In genomic region chr12:77000705-77001284, GRCm38 (mm10) we compare ENCODE assay signal across 8 mouse cellular contexts. TPM values are rescaled to one million over a fixed set of nuclear protein-coding genes. Genes with fewer than 3 reads are reported as not detected.
A peak's percentile ranks its signal among the peaks of the same experiment; 100 is the strongest.
DNase-seq lines count a peak whose midpoint lies in the region; ATAC-seq lines count a peak whose summit lies in the region.

No protein-coding gene starts in this region.

- no peak overlapping the region for H3K4me3 ChIP-seq in embryonic facial prominence, embryonic 13.5 days
- no peak overlapping the region for H3K4me3 ChIP-seq in hindbrain, embryonic 14.5 days (replicated peaks; ENCODE audit: low read length)
- H3K4me3 ChIP-seq in liver, embryonic 11.5 days (ENCODE audit: low read depth, low read length) = no peak overlapping the region
- H3K4me3 ChIP-seq in neural tube, embryonic 12.5 days = no peak overlapping the region

- no peak overlapping the region for H3K4me2 ChIP-seq in embryonic facial prominence, embryonic 13.5 days
- H3K4me2 ChIP-seq in hindbrain, embryonic 14.5 days (replicated peaks) = no peak overlapping the region
- no peak overlapping the region for H3K4me2 ChIP-seq in liver, embryonic 11.5 days
- H3K4me2 ChIP-seq in neural tube, embryonic 12.5 days (replicated peaks) = no peak overlapping the region

- H3K9ac ChIP-seq in embryonic facial prominence, embryonic 13.5 days = no peak overlapping the region
- H3K9ac ChIP-seq in hindbrain, embryonic 14.5 days = no peak overlapping the region
- H3K9ac ChIP-seq in liver, embryonic 11.5 days (ENCODE audit: low read depth, low read length) = no peak overlapping the region
- H3K9ac ChIP-seq in neural tube, embryonic 12.5 days = no peak overlapping the region

- H3K4me1 ChIP-seq in embryonic facial prominence, embryonic 13.5 days = peaks cover 7% of the 10 kb centered on the region
- peaks cover 5% of the 10 kb centered on the region; the same call in 1 of the 2 replicates for H3K4me1 ChIP-seq in hindbrain, embryonic 14.5 days (replicated peaks; ENCODE audit: control insufficient read depth, insufficient read depth, low read length)
- peaks cover 8% of the 10 kb centered on the region for H3K4me1 ChIP-seq in liver, embryonic 11.5 days (replicated peaks; ENCODE audit: control insufficient read depth, insufficient read depth, low read length)
- H3K4me1 ChIP-seq in neural tube, embryonic 12.5 days = peaks cover 9% of the 10 kb centered on the region

- 7% methylated on average over 6 of the region's 6 CpGs for WGBS in embryonic facial prominence, embryonic 13.5 days
- WGBS in hindbrain, embryonic 14.5 days = 6% methylated on average over 6 of the region's 6 CpGs
- 28% methylated on average over 6 of the region's 6 CpGs for WGBS in liver, embryonic 11.5 days
- WGBS in neural tube, embryonic 12.5 days = 6% methylated on average over 6 of the region's 6 CpGs

- H3K9me3 ChIP-seq in embryonic facial prominence, embryonic 13.5 days = no peaks in the 10 kb centered on the region
- no peaks in the 10 kb centered on the region for H3K9me3 ChIP-seq in hindbrain, embryonic 14.5 days (ENCODE audit: control insufficient read depth, low read length)
- H3K9me3 ChIP-seq in liver, embryonic 11.5 days (ENCODE audit: control insufficient read depth, low read length) = no peaks in the 10 kb centered on the region
- H3K9me3 ChIP-seq in neural tube, embryonic 12.5 days = no peaks in the 10 kb centered on the region

- H3K36me3 ChIP-seq in embryonic facial prominence, embryonic 13.5 days = no peaks in the 10 kb centered on the region
- no peaks in the 10 kb centered on the region for H3K36me3 ChIP-seq in hindbrain, embryonic 14.5 days (replicated peaks; ENCODE audit: control insufficient read depth, insufficient read depth)
- no peaks in the 10 kb centered on the region for H3K36me3 ChIP-seq in liver, embryonic 11.5 days (ENCODE audit: control insufficient read depth, insufficient read depth, low read length)
- H3K36me3 ChIP-seq in neural tube, embryonic 12.5 days = no peaks in the 10 kb centered on the region

- peaks cover 9% of the 10 kb centered on the region for H3K27me3 ChIP-seq in embryonic facial prominence, embryonic 13.5 days
- H3K27me3 ChIP-seq in hindbrain, embryonic 14.5 days (ENCODE audit: control insufficient read depth, insufficient read depth, low read length) = no peaks in the 10 kb centered on the region
- no peaks in the 10 kb centered on the region for H3K27me3 ChIP-seq in liver, embryonic 11.5 days (replicated peaks; ENCODE audit: control insufficient read depth, insufficient read depth, low read length)
- no peaks in the 10 kb centered on the region for H3K27me3 ChIP-seq in neural tube, embryonic 12.5 days (replicated peaks)

- ATAC-seq in embryonic facial prominence, embryonic 13.5 days (ENCODE audit: insufficient number of reproducible peaks, insufficient read depth, low FRiP score, low TSS enrichment, low read depth) = 0 out of 2 replicates have a peak, but pooled peaks have one; percentile 16
- peak; percentile 59 for ATAC-seq in hindbrain, embryonic 14.5 days (ENCODE audit: low FRiP score)
- ATAC-seq in liver, embryonic 11.5 days (replicated peaks; ENCODE audit: low FRiP score) = 0 out of 2 replicates have a peak, but pooled peaks have one; percentile 10
- peak; percentile 85 for ATAC-seq in neural tube, embryonic 12.5 days (ENCODE audit: low FRiP score, low read depth)
- ATAC-seq in activated CD4-positive, CD25-positive, alpha-beta regulatory T cell, adult 4 months = no peak

- no peak overlapping the region for H3K27ac ChIP-seq in embryonic facial prominence, embryonic 13.5 days
- no peak overlapping the region for H3K27ac ChIP-seq in hindbrain, embryonic 14.5 days
- no peak overlapping the region for H3K27ac ChIP-seq in liver, embryonic 11.5 days (ENCODE audit: low read depth, low read length)
- H3K27ac ChIP-seq in neural tube, embryonic 12.5 days = no peak overlapping the region

- DNase-seq in ovary, adult 18-20 months (ENCODE audit: low spot score) = peak; percentile 13
- no peak for DNase-seq in ovary, postnatal 10 days (ENCODE audit: low spot score)
- DNase-seq in hindbrain, embryonic 14.5 days (ENCODE audit: low spot score) = peak; percentile 63
- DNase-seq in liver, embryonic 11.5 days (ENCODE audit: low spot score) = no peak
- no peak for DNase-seq in urinary bladder, postnatal 4 days (ENCODE audit: low spot score in 2 of 2)

RNA-seq across cellular contexts. Expression of gene Max, which starts 38.8 kb away (rescaled TPM):
- 15.3 and 16.3 TPM in 2 replicates for polyA plus RNA-seq in embryonic facial prominence, embryonic 13.5 days (2015; fragmentation: Nextera tagmentation; extraction: Ambion mirVana)
- polyA plus RNA-seq in hindbrain, embryonic 14.5 days (2014; fragmentation: Nextera tagmentation; extraction: Ambion mirVana) = 47.6 and 52.9 TPM in 2 replicates
- polyA plus RNA-seq in liver, embryonic 11.5 days (2014; fragmentation: Nextera tagmentation; extraction: Ambion mirVana) = 17.8 and 21.9 TPM in 2 replicates
- polyA plus RNA-seq in neural tube, embryonic 12.5 days (2016; fragmentation: Nextera tagmentation; extraction: Ambion mirVana) = 15.4 and 18.4 TPM in 2 replicates
- 10 to 100 TPM; 75.9 to 95.3 TPM for polyA plus RNA-seq in activated CD4-positive, CD25-positive, alpha-beta regulatory T cell, adult 4 months (2017; shearing (Covaris generic))

Comparison
In these comparisons a context has a peak if more than half of its experiments do, and no peak if none do; other contexts are left out.
1. DNase-seq: peak in ovary, adult 18-20 months (single experiment) and hindbrain, embryonic 14.5 days (single experiment); none in ovary, postnatal 10 days (single experiment), liver, embryonic 11.5 days (single experiment) and urinary bladder, postnatal 4 days (0 of 2).